Mouse (Mus musculus): ENCODE data around the gene Obp2a. TPM values are rescaled to one million over a fixed set of nuclear protein-coding genes. Genes with fewer than 3 reads are reported as not detected.
"Not testable (repeated sequence)": the region's sequence is repeated elsewhere in the genome, so short reads cannot be mapped to it uniquely, and the experiment has no call there.

The Obp2a gene
- polyA plus RNA-seq, 1 experiment from 2014 or later, result not detected

DNA sequence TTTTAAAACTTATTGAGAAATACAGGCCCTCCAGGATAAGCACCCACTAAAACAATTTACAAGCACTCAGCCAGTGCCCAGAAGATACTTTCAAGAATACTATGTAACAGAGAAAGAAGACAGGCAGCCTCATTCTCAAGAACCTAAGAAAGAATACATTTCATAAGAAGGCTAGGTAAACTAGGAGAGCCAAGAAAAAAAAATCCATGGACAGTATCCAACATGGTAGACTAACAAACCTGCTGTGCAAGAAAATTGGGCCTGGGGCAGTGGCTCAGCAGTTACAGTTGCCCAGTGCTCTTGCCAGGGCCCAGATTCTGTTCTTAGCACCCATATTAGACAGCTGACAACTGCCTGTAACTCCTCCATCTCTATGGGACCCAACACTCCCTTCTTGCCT is 17.4 kb downstream of the Obp2a start:
- Histone ChIP-seq H3K27ac (no peak overlapping the region), H3K36me3 (no peaks in the 10 kb centered on the region), H3K9ac (replicated peaks) (no peak overlapping the region), H3K4me3 (replicated peaks) (no peak overlapping the region), H3K4me1 (replicated peaks) (no peaks in the 10 kb centered on the region), H3K4me2 (replicated peaks) (no peak overlapping the region), H3K27me3 (no peaks in the 10 kb centered on the region), H3K9me3 (no peaks in the 10 kb centered on the region)
- no peak for ATAC-seq

DNA sequence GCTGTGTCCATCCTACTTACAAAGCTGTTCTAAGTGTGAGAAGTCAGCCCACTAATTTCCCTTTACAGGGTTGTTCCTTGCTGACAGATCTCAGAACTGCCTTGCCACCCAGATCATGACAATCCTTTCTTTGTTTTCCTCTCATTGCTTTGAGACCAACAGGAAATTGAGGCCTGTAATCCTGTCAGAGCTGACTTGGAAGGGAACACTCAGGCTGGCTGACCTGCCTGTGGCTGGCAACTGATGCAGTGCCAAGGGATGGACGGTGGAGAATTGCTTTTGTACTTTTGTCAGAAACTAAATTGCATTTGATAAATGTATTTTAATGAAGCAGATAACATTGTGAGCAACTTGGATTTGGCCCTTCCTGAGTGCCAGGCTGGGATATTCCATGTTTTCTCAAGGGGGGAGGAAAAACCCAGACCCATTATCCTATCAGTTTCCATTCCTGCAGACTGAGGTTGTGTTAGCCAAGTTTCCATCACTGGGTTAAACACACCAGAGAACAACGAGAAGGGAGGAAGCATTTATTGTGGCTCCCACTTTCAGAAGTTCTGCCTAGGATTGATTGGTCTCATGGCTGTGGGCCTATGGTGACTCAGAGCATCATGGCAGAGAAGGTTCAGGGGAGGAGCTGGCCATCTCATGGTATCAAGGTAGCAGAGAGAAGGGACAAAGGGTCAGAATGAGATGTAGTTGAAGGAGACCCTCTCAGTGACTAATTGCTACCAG is 33.5 kb downstream of the Obp2a start:
- no peak overlapping the region for H3K27ac ChIP-seq
- no peak overlapping the region for H3K4me2 ChIP-seq (replicated peaks)
- no peaks in the 10 kb centered on the region for H3K4me1 ChIP-seq (replicated peaks)
- no peaks in the 10 kb centered on the region for H3K9me3 ChIP-seq
- H3K9ac ChIP-seq (replicated peaks), result no peak overlapping the region
- no peak for ATAC-seq
- 68% methylated on average over 2 of the region's 2 CpGs for WGBS
- no peaks in the 10 kb centered on the region for H3K27me3 ChIP-seq
- H3K36me3 ChIP-seq, result no peaks in the 10 kb centered on the region
- no peak overlapping the region for H3K4me3 ChIP-seq (replicated peaks)

DNA sequence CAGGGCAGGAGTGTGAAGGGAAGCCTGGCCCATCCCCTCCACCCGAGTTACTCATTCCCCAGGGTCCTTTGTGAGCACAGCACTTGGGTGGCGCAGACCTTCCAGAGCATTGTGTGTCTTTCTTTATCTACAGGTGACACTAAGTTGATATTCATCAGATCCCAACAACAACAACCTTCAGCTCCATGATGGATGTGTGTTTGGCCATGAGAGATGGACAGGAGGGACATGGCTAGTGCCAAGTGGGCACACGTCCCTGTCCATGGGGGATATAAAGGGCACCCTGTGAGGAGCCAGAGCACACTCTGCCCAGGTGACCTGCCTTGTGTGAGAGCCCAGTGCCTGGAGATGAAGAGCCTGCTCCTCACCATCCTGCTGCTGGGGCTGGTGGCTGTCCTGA is 36.9 kb downstream of the Obp2a start, which contains the start of gene Obp2b:
TSS of gene Obp2b (plus strand) at position 301 of the 400 bp plus-strand sequence.
- not testable (repeated sequence) for H3K4me2 ChIP-seq (replicated peaks); H3K4me3 ChIP-seq (replicated peaks); H3K36me3 ChIP-seq; H3K9me3 ChIP-seq; ATAC-seq; H3K9ac ChIP-seq (replicated peaks); H3K27me3 ChIP-seq; H3K4me1 ChIP-seq (replicated peaks); H3K27ac ChIP-seq
- WGBS, result 92% methylated on average over 3 of the region's 3 CpGs

DNA sequence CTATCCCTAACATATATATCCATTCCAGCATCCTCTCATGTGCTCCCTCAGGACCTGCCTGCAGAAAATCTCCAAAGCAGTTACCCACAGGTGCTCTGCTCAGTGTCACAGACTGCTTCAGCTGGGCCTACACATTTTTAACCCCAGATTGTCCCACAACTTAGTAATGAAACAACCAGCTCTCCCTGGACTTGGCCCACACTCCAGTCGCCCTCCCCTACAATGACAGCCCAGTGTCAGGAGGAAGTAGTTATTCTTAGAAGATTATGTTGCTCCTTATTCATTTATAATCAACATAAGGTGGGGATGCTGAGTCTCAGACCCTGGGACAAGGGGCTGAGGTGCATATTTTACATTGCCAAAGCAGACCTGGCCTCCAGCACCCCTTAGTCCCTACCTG is 41.8 kb downstream of the Obp2a start:
- WGBS, result 53% methylated on average over 1 of the region's 1 CpGs
- Histone ChIP-seq H3K9ac (replicated peaks) (no peak overlapping the region), H3K4me2 (replicated peaks) (no peak overlapping the region), H3K4me1 (replicated peaks) (no peaks in the 10 kb centered on the region), H3K4me3 (replicated peaks) (no peak overlapping the region), H3K27ac (no peak overlapping the region), H3K9me3 (peaks cover 3% of the 10 kb centered on the region; the same call in 1 of the 2 replicates), H3K36me3 (no peaks in the 10 kb centered on the region), H3K27me3 (no peaks in the 10 kb centered on the region)
- ATAC-seq, result no peak

Other genes with a start within 250 kb of the Obp2a start
- gene Clic3, start 243.2 kb upstream of the Obp2a start, polyA plus RNA-seq (2015; fragmentation: Nextera tagmentation; extraction: Ambion mirVana), result 2.7 and 4.0 TPM in 2 replicates
- 85.7 and 92.1 TPM in 2 replicates for gene Paxx, start 238.9 kb upstream of the Obp2a start, polyA plus RNA-seq (2015; fragmentation: Nextera tagmentation; extraction: Ambion mirVana)
- 48.6 and 80.5 TPM in 2 replicates for gene Ptgds, start 230.0 kb upstream of the Obp2a start, polyA plus RNA-seq (2015; fragmentation: Nextera tagmentation; extraction: Ambion mirVana)
- not detected in 2 replicates for gene Lcn12, start 206.1 kb upstream of the Obp2a start, polyA plus RNA-seq (2015; fragmentation: Nextera tagmentation; extraction: Ambion mirVana)
- gene Fbxw5, start 199.3 kb upstream of the Obp2a start, polyA plus RNA-seq (2015; fragmentation: Nextera tagmentation; extraction: Ambion mirVana), result 120 and 122 TPM in 2 replicates
- gene C8g, start 198.3 kb upstream of the Obp2a start, polyA plus RNA-seq (2015; fragmentation: Nextera tagmentation; extraction: Ambion mirVana), result 5.6 and 7.2 TPM in 2 replicates
- 22.9 and 24.1 TPM in 2 replicates for gene Traf2, start 153.1 kb upstream of the Obp2a start, polyA plus RNA-seq (2015; fragmentation: Nextera tagmentation; extraction: Ambion mirVana)
- gene Edf1, start 142.2 kb upstream of the Obp2a start, polyA plus RNA-seq (2015; fragmentation: Nextera tagmentation; extraction: Ambion mirVana), result 387 and 406 TPM in 2 replicates
- gene Mamdc4, start 125.2 kb upstream of the Obp2a start, polyA plus RNA-seq (2015; fragmentation: Nextera tagmentation; extraction: Ambion mirVana), result 3.2 and 6.8 TPM in 2 replicates
- gene Phpt1, start 124.8 kb upstream of the Obp2a start, polyA plus RNA-seq (2015; fragmentation: Nextera tagmentation; extraction: Ambion mirVana), result 190 and 193 TPM in 2 replicates
- gene Ajm1, start 118.3 kb upstream of the Obp2a start, polyA plus RNA-seq (2015; fragmentation: Nextera tagmentation; extraction: Ambion mirVana), result 3.5 and 5.7 TPM in 2 replicates
- gene Rabl6, start 91.5 kb upstream of the Obp2a start, polyA plus RNA-seq (2015; fragmentation: Nextera tagmentation; extraction: Ambion mirVana), result 67.2 and 75.9 TPM in 2 replicates
- 0.24 and 0.47 TPM in 2 replicates for gene Ccdc183, start 82.4 kb upstream of the Obp2a start, polyA plus RNA-seq (2015; fragmentation: Nextera tagmentation; extraction: Ambion mirVana)
- gene Tmem141, start 78.0 kb upstream of the Obp2a start, polyA plus RNA-seq (2015; fragmentation: Nextera tagmentation; extraction: Ambion mirVana), result 27.5 and 32.3 TPM in 2 replicates
- 1.1 and 1.8 TPM in 2 replicates for gene Fcna, start 72.0 kb upstream of the Obp2a start, polyA plus RNA-seq (2015; fragmentation: Nextera tagmentation; extraction: Ambion mirVana)
- not detected in 2 replicates for gene Lcn8, start 46.9 kb upstream of the Obp2a start, polyA plus RNA-seq (2015; fragmentation: Nextera tagmentation; extraction: Ambion mirVana)
- gene Lcn5, start 42.1 kb upstream of the Obp2a start, polyA plus RNA-seq (2015; fragmentation: Nextera tagmentation; extraction: Ambion mirVana), result not detected in 2 replicates
- gene Lcn6, start 23.3 kb upstream of the Obp2a start, polyA plus RNA-seq (2015; fragmentation: Nextera tagmentation; extraction: Ambion mirVana), result not detected in 2 replicates
- not detected in 2 replicates for gene Lcn10, start 17.3 kb upstream of the Obp2a start, polyA plus RNA-seq (2015; fragmentation: Nextera tagmentation; extraction: Ambion mirVana)
- gene Bmyc, start 6.7 kb downstream of the Obp2a start, polyA plus RNA-seq (2015; fragmentation: Nextera tagmentation; extraction: Ambion mirVana), result 98.4 and 100 TPM in 2 replicates
- gene Obp2b, start 37.0 kb downstream of the Obp2a start, polyA plus RNA-seq (2015; fragmentation: Nextera tagmentation; extraction: Ambion mirVana), result not detected in 2 replicates
- gene Lcn3, start 65.5 kb downstream of the Obp2a start, polyA plus RNA-seq (2015; fragmentation: Nextera tagmentation; extraction: Ambion mirVana), result not detected in 2 replicates
- gene Lcn11, start 77.0 kb downstream of the Obp2a start, polyA plus RNA-seq (2015; fragmentation: Nextera tagmentation; extraction: Ambion mirVana), result not detected in 2 replicates
- gene Gm13539, start 82.2 kb downstream of the Obp2a start, polyA plus RNA-seq (2015; fragmentation: Nextera tagmentation; extraction: Ambion mirVana), result not detected in 2 replicates
- not detected in 2 replicates for gene Glt6d1, start 115.8 kb downstream of the Obp2a start, polyA plus RNA-seq (2015; fragmentation: Nextera tagmentation; extraction: Ambion mirVana)
- gene Lcn9, start 123.1 kb downstream of the Obp2a start, polyA plus RNA-seq (2015; fragmentation: Nextera tagmentation; extraction: Ambion mirVana), result not detected in 2 replicates
- gene Sohlh1, start 147.2 kb downstream of the Obp2a start, polyA plus RNA-seq (2015; fragmentation: Nextera tagmentation; extraction: Ambion mirVana), result not detected in 2 replicates
- gene Kcnt1, start 163.7 kb downstream of the Obp2a start, polyA plus RNA-seq (2015; fragmentation: Nextera tagmentation; extraction: Ambion mirVana), result 4.4 and 5.9 TPM in 2 replicates